Mouse (Mus musculus) fibroblast of lung, adult 2 months (primary cell): ENCODE data around the gene Nccrp1.
"Not testable (repeated sequence)": the region's sequence is repeated elsewhere in the genome, so short reads cannot be mapped to it uniquely, and the experiment has no call there.

ENCODE experiments used
- DNase-seq: peaks from one replicate; pipeline ENCODE4 v3.0.0-alpha.2; 2011; ENCODE audit warnings: low read depth

Nccrp1 gene

GRCm38 (mm10) chr7:28522536-28522935, 24.5 kb downstream of the Nccrp1 start, which contains the start of gene Ifnl3:
Ifnl3 (plus strand) TSS chr7:28522836.
- not testable (repeated sequence) for DNase-seq

- DNase-seq: no peak
Measured at GRCm38 (mm10) chr7:28511441-28511840, 35.6 kb downstream of the Nccrp1 start.

GRCm38 (mm10) chr7:28510405-28510974, 36.6 kb downstream of the Nccrp1 start, which contains the start of gene Ifnl2:
Ifnl2 (minus strand) TSS chr7:28510455.
- not testable (repeated sequence) for DNase-seq

- DNase-seq: not testable (repeated sequence)
Measured at GRCm38 (mm10) chr7:28509121-28509520, 37.9 kb downstream of the Nccrp1 start.

GRCm38 (mm10) chr7:28505585-28505984, 41.5 kb downstream of the Nccrp1 start:
- no peak for DNase-seq

GRCm38 (mm10) chr7:28495426-28495825, 51.6 kb downstream of the Nccrp1 start:
- no peak for DNase-seq
